Mouse (Mus musculus): Measurements from ENCODE around the gene 4932414N04Rik. TPM values are rescaled to one million over a fixed set of nuclear protein-coding genes. Genes with fewer than 3 reads are reported as not detected.

4932414N04Rik gene
- polyA plus RNA-seq, 2 experiments: not detected

GRCm38 (mm10) chr2:68784710-68785427, 128.6 kb downstream of the 4932414N04Rik start:
- Histone ChIP-seq H3K36me3 (replicated peaks; ENCODE audit: control insufficient read depth, insufficient read depth, low read depth) (no peaks in the 10 kb centered on the region), H3K9ac (replicated peaks) (no peak overlapping the region), H3K27ac (no peak overlapping the region), H3K27me3 (ENCODE audit: control insufficient read depth, insufficient read depth, low read length) (no peaks in the 10 kb centered on the region), H3K4me2 (ENCODE audit: low read depth) (no peak overlapping the region), H3K4me1 (replicated peaks; ENCODE audit: control insufficient read depth in 2 of 2, insufficient read depth in 2 of 2, low read length in 1 of 2) (peaks cover 0 to 9% of the 10 kb centered on the region in 2 experiments; a peak in 1 of 4 replicates), H3K4me3 (ENCODE audit: insufficient read depth in 1 of 2, low read depth in 2 of 2, low read length in 2 of 2) (no peak overlapping the region), H3K9me3 (ENCODE audit: control insufficient read depth, low read length) (no peaks in the 10 kb centered on the region)
- ATAC-seq (ENCODE audit: insufficient read depth) (no peak), DNase-seq (ENCODE audit: low read depth in 3 of 3, low spot score in 3 of 3) (peak in 1 of 3 experiments; percentile 20)
- WGBS (ENCODE audit: insufficient replicate concordance): 21% methylated on average over 5 of the region's 5 CpGs
- TF ChIP-seq EP300 (IDR thresholded peaks at IDR 0.05; ENCODE audit: low read depth): no peak
- peak; percentile 68 for TF ChIP-seq CTCF (IDR thresholded peaks at IDR 0.05; ENCODE audit: low read depth)

DNA sequence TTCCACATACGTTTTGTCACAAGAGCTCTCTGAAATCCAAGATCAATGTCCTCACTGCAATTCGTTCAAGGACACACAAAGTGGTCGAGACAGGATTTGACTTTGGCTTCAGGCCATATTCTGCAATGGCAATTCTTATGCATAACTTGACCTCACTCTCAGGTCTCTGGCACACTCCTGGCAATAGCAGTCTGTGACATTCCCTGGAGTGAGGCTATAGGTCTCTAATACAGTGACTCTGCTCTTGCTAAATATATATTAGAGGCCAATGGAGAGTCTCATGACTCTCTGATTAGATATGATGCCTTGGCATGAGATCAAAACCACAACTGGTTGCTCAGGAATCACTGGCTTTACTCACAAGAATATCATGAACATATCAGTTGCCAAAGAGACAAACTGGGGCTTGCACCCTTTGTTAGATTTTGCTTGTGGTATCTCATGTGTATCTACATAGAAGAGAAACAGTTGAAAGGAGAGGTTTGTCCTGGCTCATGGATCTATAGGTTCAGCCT, 130.9 kb downstream of the 4932414N04Rik start:
- Histone ChIP-seq H3K9ac (replicated peaks) (no peak overlapping the region), H3K4me1 (replicated peaks; ENCODE audit: control insufficient read depth in 2 of 2, insufficient read depth in 2 of 2, low read length in 1 of 2) (peaks cover 0 to 9% of the 10 kb centered on the region in 2 experiments; a peak in 1 of 4 replicates), H3K4me3 (ENCODE audit: insufficient read depth in 1 of 2, low read depth in 2 of 2, low read length in 2 of 2) (no peak overlapping the region), H3K27me3 (ENCODE audit: control insufficient read depth, insufficient read depth, low read length) (no peaks in the 10 kb centered on the region), H3K4me2 (ENCODE audit: low read depth) (no peak overlapping the region), H3K9me3 (ENCODE audit: control insufficient read depth, low read length) (no peaks in the 10 kb centered on the region), H3K27ac (no peak overlapping the region), H3K36me3 (replicated peaks; ENCODE audit: control insufficient read depth, insufficient read depth, low read depth) (no peaks in the 10 kb centered on the region)
- WGBS (ENCODE audit: insufficient replicate concordance): 55% methylated on average over 3 of the region's 3 CpGs
- TF ChIP-seq EP300 (IDR thresholded peaks at IDR 0.05; ENCODE audit: low read depth): no peak
- TF ChIP-seq CTCF (IDR thresholded peaks at IDR 0.05; ENCODE audit: low read depth): no peak
- ATAC-seq (ENCODE audit: insufficient read depth) (no peak), DNase-seq (ENCODE audit: low read depth in 3 of 3, low spot score in 3 of 3) (no peak)

- H3K9ac ChIP-seq (replicated peaks): no peak overlapping the region
- H3K4me3 ChIP-seq (ENCODE audit: insufficient read depth in 1 of 2, low read depth in 2 of 2, low read length in 2 of 2): no peak overlapping the region
- no peak overlapping the region for H3K4me2 ChIP-seq (ENCODE audit: low read depth)
- H3K4me1 ChIP-seq (replicated peaks; ENCODE audit: control insufficient read depth in 2 of 2, insufficient read depth in 2 of 2, low read length in 1 of 2): peaks cover 0 to 2% of the 10 kb centered on the region in 2 experiments; a peak in 1 of 4 replicates
- no peaks in the 10 kb centered on the region for H3K36me3 ChIP-seq (replicated peaks; ENCODE audit: control insufficient read depth, insufficient read depth, low read depth)
- 26% methylated on average over 5 of the region's 5 CpGs for WGBS (ENCODE audit: insufficient replicate concordance)
- no peaks in the 10 kb centered on the region for H3K27me3 ChIP-seq (ENCODE audit: control insufficient read depth, insufficient read depth, low read length)
- no peak for DNase-seq (ENCODE audit: low read depth in 3 of 3, low spot score in 3 of 3)
- no peak for ATAC-seq (ENCODE audit: insufficient read depth)
- H3K27ac ChIP-seq: no peak overlapping the region
- H3K9me3 ChIP-seq (ENCODE audit: control insufficient read depth, low read length): no peaks in the 10 kb centered on the region
- TF ChIP-seq CTCF (IDR thresholded peaks at IDR 0.05; ENCODE audit: low read depth) (no peak), EP300 (IDR thresholded peaks at IDR 0.05; ENCODE audit: low read depth) (no peak)
Measured at GRCm38 (mm10) chr2:68792296-68792695, 136.0 kb downstream of the 4932414N04Rik start.

GRCm38 (mm10) chr2:68793472-68793871, 137.2 kb downstream of the 4932414N04Rik start:
- H3K4me1 ChIP-seq (replicated peaks; ENCODE audit: control insufficient read depth in 2 of 2, insufficient read depth in 2 of 2, low read length in 1 of 2): peaks cover 0 to 2% of the 10 kb centered on the region in 2 experiments; a peak in 1 of 4 replicates
- DNase-seq (ENCODE audit: low read depth in 3 of 3, low spot score in 3 of 3) (no peak), ATAC-seq (ENCODE audit: insufficient read depth) (no peak)
- no peaks in the 10 kb centered on the region for H3K9me3 ChIP-seq (ENCODE audit: control insufficient read depth, low read length)
- H3K36me3 ChIP-seq (replicated peaks; ENCODE audit: control insufficient read depth, insufficient read depth, low read depth): no peaks in the 10 kb centered on the region
- no peak overlapping the region for H3K27ac ChIP-seq
- TF ChIP-seq CTCF (IDR thresholded peaks at IDR 0.05; ENCODE audit: low read depth) (no peak), EP300 (IDR thresholded peaks at IDR 0.05; ENCODE audit: low read depth) (no peak)
- H3K4me2 ChIP-seq (ENCODE audit: low read depth): no peak overlapping the region
- H3K9ac ChIP-seq (replicated peaks): no peak overlapping the region
- no peak overlapping the region for H3K4me3 ChIP-seq (ENCODE audit: insufficient read depth in 1 of 2, low read depth in 2 of 2, low read length in 2 of 2)
- no peaks in the 10 kb centered on the region for H3K27me3 ChIP-seq (ENCODE audit: control insufficient read depth, insufficient read depth, low read length)
- 29% methylated on average over 1 of the region's 1 CpGs for WGBS (ENCODE audit: insufficient replicate concordance)

GRCm38 (mm10) chr2:68794181-68794580, 137.9 kb downstream of the 4932414N04Rik start:
- no peaks in the 10 kb centered on the region for H3K9me3 ChIP-seq (ENCODE audit: control insufficient read depth, low read length)
- no peaks in the 10 kb centered on the region for H3K36me3 ChIP-seq (replicated peaks; ENCODE audit: control insufficient read depth, insufficient read depth, low read depth)
- H3K4me3 ChIP-seq (ENCODE audit: insufficient read depth in 1 of 2, low read depth in 2 of 2, low read length in 2 of 2): no peak overlapping the region
- no peak overlapping the region for H3K9ac ChIP-seq (replicated peaks)
- no peak overlapping the region for H3K27ac ChIP-seq
- peaks cover 0 to 2% of the 10 kb centered on the region in 2 experiments; a peak in 1 of 4 replicates for H3K4me1 ChIP-seq (replicated peaks; ENCODE audit: control insufficient read depth in 2 of 2, insufficient read depth in 2 of 2, low read length in 1 of 2)
- TF ChIP-seq CTCF (IDR thresholded peaks at IDR 0.05; ENCODE audit: low read depth) (no peak), EP300 (IDR thresholded peaks at IDR 0.05; ENCODE audit: low read depth) (no peak)
- H3K4me2 ChIP-seq (ENCODE audit: low read depth): no peak overlapping the region
- DNase-seq (ENCODE audit: low read depth in 3 of 3, low spot score in 3 of 3) (no peak), ATAC-seq (ENCODE audit: insufficient read depth) (no peak)
- WGBS (ENCODE audit: insufficient replicate concordance): 77% methylated on average over 5 of the region's 5 CpGs
- H3K27me3 ChIP-seq (ENCODE audit: control insufficient read depth, insufficient read depth, low read length): no peaks in the 10 kb centered on the region

Measured in liver, embryonic 14.5 days (tissue).